Mouse (Mus musculus): ENCODE measurements around the gene Gmpr. TPM values are rescaled to one million over a fixed set of nuclear protein-coding genes. Genes with fewer than 3 reads are reported as not detected.
A peak's percentile ranks its signal among the peaks of the same experiment; 100 is the strongest.

The Gmpr gene
- polyA plus RNA-seq, 1 experiment from 2014 or later: 219 TPM

GRCm38 (mm10) chr13:45493846-45494245 lies 13.4 kb upstream of the Gmpr start:
- Histone ChIP-seq H3K4me3 (ENCODE audit: low read length) (peak overlapping the region; percentile 21), H3K9me3 (replicated peaks; ENCODE audit: control insufficient read depth, low read length) (no peaks in the 10 kb centered on the region), H3K27me3 (ENCODE audit: control insufficient read depth, insufficient read depth, low read length) (no peaks in the 10 kb centered on the region), H3K36me3 (ENCODE audit: control insufficient read depth, insufficient read depth) (no peaks in the 10 kb centered on the region), H3K27ac (ENCODE audit: low read length) (peak overlapping the region; percentile 83), H3K4me2 (ENCODE audit: low read depth, low read length) (peak overlapping the region; percentile 46; the same call in 1 of the 2 replicates), H3K9ac (ENCODE audit: low read length) (no peak overlapping the region), H3K4me1 (ENCODE audit: control insufficient read depth, insufficient read depth, low read length) (peaks cover 4% of the 10 kb centered on the region)
- ATAC-seq (replicated peaks; ENCODE audit: extremely low read depth, insufficient read depth, low FRiP score): peak; percentile 88
- 26% methylated on average over 10 of the region's 10 CpGs for WGBS

- Histone ChIP-seq H3K9ac (ENCODE audit: low read length) (no peak overlapping the region), H3K4me3 (ENCODE audit: low read length) (0 out of 2 replicates have a peak overlapping the region, but pooled peaks have one; percentile 2), H3K36me3 (ENCODE audit: control insufficient read depth, insufficient read depth) (no peaks in the 10 kb centered on the region), H3K27ac (ENCODE audit: low read length) (peak overlapping the region; percentile 88), H3K4me1 (ENCODE audit: control insufficient read depth, insufficient read depth, low read length) (peaks cover 11% of the 10 kb centered on the region), H3K27me3 (ENCODE audit: control insufficient read depth, insufficient read depth, low read length) (no peaks in the 10 kb centered on the region), H3K9me3 (replicated peaks; ENCODE audit: control insufficient read depth, low read length) (0 out of 2 replicates have a peak, but pooled peaks cover 3% of the 10 kb centered on the region), H3K4me2 (ENCODE audit: low read depth, low read length) (peak overlapping the region; percentile 44; the same call in 1 of the 2 replicates)
- WGBS: 66% methylated on average over 3 of the region's 3 CpGs
- no peak for ATAC-seq (replicated peaks; ENCODE audit: extremely low read depth, insufficient read depth, low FRiP score)
Measured at GRCm38 (mm10) chr13:45498623-45499022, 8.6 kb upstream of the Gmpr start.

DNA sequence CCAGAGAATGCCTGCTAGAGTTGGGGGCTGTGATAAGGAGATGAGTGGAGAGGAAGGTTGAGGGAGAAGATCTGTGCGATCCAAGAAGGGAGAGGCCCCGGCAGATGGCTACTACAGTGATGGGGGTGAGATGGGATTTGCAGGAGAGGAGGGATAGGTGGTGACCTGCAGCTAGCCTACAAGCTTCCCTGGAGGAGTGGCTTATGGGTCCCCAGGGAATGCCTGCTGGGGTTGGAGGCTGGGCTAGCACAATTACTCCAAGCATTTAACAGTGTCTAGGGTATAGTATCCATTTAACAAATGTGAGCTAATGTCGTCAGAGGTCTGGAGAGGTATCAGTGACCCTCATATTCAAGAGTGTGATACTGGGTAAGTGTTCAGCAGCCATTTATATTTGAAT lies 7.9 kb upstream of the Gmpr start:
- no peaks in the 10 kb centered on the region for H3K36me3 ChIP-seq (ENCODE audit: control insufficient read depth, insufficient read depth)
- H3K4me2 ChIP-seq (ENCODE audit: low read depth, low read length): no peak overlapping the region
- H3K4me1 ChIP-seq (ENCODE audit: control insufficient read depth, insufficient read depth, low read length): peaks cover 9% of the 10 kb centered on the region
- peak overlapping the region; percentile 34 for H3K9ac ChIP-seq (ENCODE audit: low read length)
- ATAC-seq (replicated peaks; ENCODE audit: extremely low read depth, insufficient read depth, low FRiP score): no peak
- H3K27me3 ChIP-seq (ENCODE audit: control insufficient read depth, insufficient read depth, low read length): no peaks in the 10 kb centered on the region
- H3K27ac ChIP-seq (ENCODE audit: low read length): peak overlapping the region; percentile 88
- 65% methylated on average over 3 of the region's 3 CpGs for WGBS
- 0 out of 2 replicates have a peak, but pooled peaks cover 3% of the 10 kb centered on the region for H3K9me3 ChIP-seq (replicated peaks; ENCODE audit: control insufficient read depth, low read length)
- H3K4me3 ChIP-seq (ENCODE audit: low read length): no peak overlapping the region

- Histone ChIP-seq H3K9ac (ENCODE audit: low read length) (no peak overlapping the region), H3K36me3 (ENCODE audit: control insufficient read depth, insufficient read depth) (no peaks in the 10 kb centered on the region), H3K9me3 (replicated peaks; ENCODE audit: control insufficient read depth, low read length) (0 out of 2 replicates have a peak, but pooled peaks cover 3% of the 10 kb centered on the region), H3K4me2 (ENCODE audit: low read depth, low read length) (no peak overlapping the region), H3K4me3 (ENCODE audit: low read length) (no peak overlapping the region), H3K27me3 (ENCODE audit: control insufficient read depth, insufficient read depth, low read length) (no peaks in the 10 kb centered on the region), H3K27ac (ENCODE audit: low read length) (no peak overlapping the region), H3K4me1 (ENCODE audit: control insufficient read depth, insufficient read depth, low read length) (peaks cover 9% of the 10 kb centered on the region)
- 73% methylated on average over 3 of the region's 3 CpGs for WGBS
- no peak for ATAC-seq (replicated peaks; ENCODE audit: extremely low read depth, insufficient read depth, low FRiP score)
Measured at GRCm38 (mm10) chr13:45499906-45500305, 7.3 kb upstream of the Gmpr start.

DNA sequence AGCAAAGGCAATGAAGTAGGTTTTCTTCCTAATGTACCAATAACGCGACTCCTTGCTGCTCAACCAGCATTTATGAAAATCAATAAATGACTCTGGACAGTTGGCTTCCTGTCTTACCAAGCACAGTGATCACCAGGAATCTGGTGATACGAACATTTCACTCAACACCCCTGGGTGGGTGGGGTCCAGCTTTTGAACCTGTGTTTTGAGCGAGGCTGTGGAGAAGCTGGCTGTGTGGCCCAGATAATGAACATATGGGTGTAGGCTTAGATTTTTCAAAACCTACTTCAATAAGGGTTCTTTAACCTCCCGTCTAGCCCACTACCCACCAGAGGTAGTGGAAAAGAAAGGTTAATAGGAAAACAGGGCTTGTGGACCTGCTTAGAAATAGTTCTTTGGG lies 4.5 kb upstream of the Gmpr start:
- no peak overlapping the region for H3K27ac ChIP-seq (ENCODE audit: low read length)
- WGBS: 83% methylated on average over 5 of the region's 5 CpGs
- no peak overlapping the region for H3K9ac ChIP-seq (ENCODE audit: low read length)
- H3K9me3 ChIP-seq (replicated peaks; ENCODE audit: control insufficient read depth, low read length): 0 out of 2 replicates have a peak, but pooled peaks cover 3% of the 10 kb centered on the region
- no peaks in the 10 kb centered on the region for H3K36me3 ChIP-seq (ENCODE audit: control insufficient read depth, insufficient read depth)
- no peak for ATAC-seq (replicated peaks; ENCODE audit: extremely low read depth, insufficient read depth, low FRiP score)
- H3K27me3 ChIP-seq (ENCODE audit: control insufficient read depth, insufficient read depth, low read length): no peaks in the 10 kb centered on the region
- H3K4me2 ChIP-seq (ENCODE audit: low read depth, low read length): no peak overlapping the region
- no peak overlapping the region for H3K4me3 ChIP-seq (ENCODE audit: low read length)
- H3K4me1 ChIP-seq (ENCODE audit: control insufficient read depth, insufficient read depth, low read length): peaks cover 9% of the 10 kb centered on the region

DNA sequence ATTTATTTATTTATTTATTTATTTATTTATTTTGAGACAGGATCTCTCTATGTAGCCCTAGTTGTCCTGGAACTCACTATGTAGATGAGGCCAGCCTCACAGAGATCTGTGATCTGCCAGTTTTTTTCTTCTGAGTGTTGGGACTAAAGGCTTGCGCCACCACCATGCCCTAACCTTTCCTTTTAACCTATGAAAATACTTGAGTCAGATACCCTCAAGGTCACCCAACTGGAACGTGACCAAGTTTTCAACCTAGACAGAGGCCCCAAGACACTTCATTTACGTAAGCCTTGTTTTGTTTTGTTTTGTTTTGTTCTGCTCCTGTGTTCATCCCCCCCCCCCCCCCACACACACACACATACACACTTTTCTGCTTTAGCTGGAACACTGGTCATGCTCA lies 1.7 kb upstream of the Gmpr start:
- H3K4me2 ChIP-seq (ENCODE audit: low read depth, low read length): no peak overlapping the region
- H3K36me3 ChIP-seq (ENCODE audit: control insufficient read depth, insufficient read depth): no peaks in the 10 kb centered on the region
- 94% methylated on average over 3 of the region's 3 CpGs for WGBS
- no peak overlapping the region for H3K9ac ChIP-seq (ENCODE audit: low read length)
- no peak for ATAC-seq (replicated peaks; ENCODE audit: extremely low read depth, insufficient read depth, low FRiP score)
- H3K4me1 ChIP-seq (ENCODE audit: control insufficient read depth, insufficient read depth, low read length): peaks cover 19% of the 10 kb centered on the region
- no peaks in the 10 kb centered on the region for H3K9me3 ChIP-seq (replicated peaks; ENCODE audit: control insufficient read depth, low read length)
- H3K4me3 ChIP-seq (ENCODE audit: low read length): no peak overlapping the region
- H3K27me3 ChIP-seq (ENCODE audit: control insufficient read depth, insufficient read depth, low read length): no peaks in the 10 kb centered on the region
- no peak overlapping the region for H3K27ac ChIP-seq (ENCODE audit: low read length)

- peak overlapping the region; percentile 79 for H3K4me3 ChIP-seq (ENCODE audit: low read length)
- no peaks in the 10 kb centered on the region for H3K27me3 ChIP-seq (ENCODE audit: control insufficient read depth, insufficient read depth, low read length)
- H3K36me3 ChIP-seq (ENCODE audit: control insufficient read depth, insufficient read depth): no peaks in the 10 kb centered on the region
- ATAC-seq (replicated peaks; ENCODE audit: extremely low read depth, insufficient read depth, low FRiP score): peak; percentile 60
- H3K4me2 ChIP-seq (ENCODE audit: low read depth, low read length): peak overlapping the region; percentile 89
- peak overlapping the region; percentile 89 for H3K9ac ChIP-seq (ENCODE audit: low read length)
- no peaks in the 10 kb centered on the region for H3K9me3 ChIP-seq (replicated peaks; ENCODE audit: control insufficient read depth, low read length)
- 2% methylated on average over 8 of the region's 8 CpGs for WGBS
- H3K27ac ChIP-seq (ENCODE audit: low read length): peak overlapping the region; percentile 98
- peaks cover 47% of the 10 kb centered on the region for H3K4me1 ChIP-seq (ENCODE audit: control insufficient read depth, insufficient read depth, low read length)
Measured at GRCm38 (mm10) chr13:45508495-45508894, 1.3 kb downstream of the Gmpr start.

- Histone ChIP-seq H3K27ac (ENCODE audit: low read length) (peak overlapping the region; percentile 33), H3K4me2 (ENCODE audit: low read depth, low read length) (peak overlapping the region; percentile 89), H3K9ac (ENCODE audit: low read length) (peak overlapping the region; percentile 89), H3K27me3 (ENCODE audit: control insufficient read depth, insufficient read depth, low read length) (no peaks in the 10 kb centered on the region), H3K9me3 (replicated peaks; ENCODE audit: control insufficient read depth, low read length) (no peaks in the 10 kb centered on the region), H3K4me1 (ENCODE audit: control insufficient read depth, insufficient read depth, low read length) (peaks cover 56% of the 10 kb centered on the region), H3K36me3 (ENCODE audit: control insufficient read depth, insufficient read depth) (no peaks in the 10 kb centered on the region), H3K4me3 (ENCODE audit: low read length) (peak overlapping the region; percentile 79)
- 61% methylated on average over 6 of the region's 6 CpGs for WGBS
- ATAC-seq (replicated peaks; ENCODE audit: extremely low read depth, insufficient read depth, low FRiP score): no peak
Measured at GRCm38 (mm10) chr13:45509366-45509765, 2.1 kb downstream of the Gmpr start.

GRCm38 (mm10) chr13:45511706-45512435 lies 4.6 kb downstream of the Gmpr start:
- Histone ChIP-seq H3K4me1 (ENCODE audit: control insufficient read depth, insufficient read depth, low read length) (peaks cover 76% of the 10 kb centered on the region), H3K4me2 (ENCODE audit: low read depth, low read length) (no peak overlapping the region), H3K9me3 (replicated peaks; ENCODE audit: control insufficient read depth, low read length) (no peaks in the 10 kb centered on the region), H3K4me3 (ENCODE audit: low read length) (no peak overlapping the region), H3K27me3 (ENCODE audit: control insufficient read depth, insufficient read depth, low read length) (no peaks in the 10 kb centered on the region), H3K27ac (ENCODE audit: low read length) (peak overlapping the region; percentile 68), H3K36me3 (ENCODE audit: control insufficient read depth, insufficient read depth) (no peaks in the 10 kb centered on the region), H3K9ac (ENCODE audit: low read length) (no peak overlapping the region; the same call in 1 of the 2 replicates)
- 58% methylated on average over 6 of the region's 6 CpGs for WGBS
- ATAC-seq (replicated peaks; ENCODE audit: extremely low read depth, insufficient read depth, low FRiP score): no peak
